Mouse (Mus musculus): Measurements from ENCODE around the gene Surf6.
"Not testable (repeated sequence)": the region's sequence is repeated elsewhere in the genome, so short reads cannot be mapped to it uniquely, and the experiment has no call there.

The Surf6 gene

DNA sequence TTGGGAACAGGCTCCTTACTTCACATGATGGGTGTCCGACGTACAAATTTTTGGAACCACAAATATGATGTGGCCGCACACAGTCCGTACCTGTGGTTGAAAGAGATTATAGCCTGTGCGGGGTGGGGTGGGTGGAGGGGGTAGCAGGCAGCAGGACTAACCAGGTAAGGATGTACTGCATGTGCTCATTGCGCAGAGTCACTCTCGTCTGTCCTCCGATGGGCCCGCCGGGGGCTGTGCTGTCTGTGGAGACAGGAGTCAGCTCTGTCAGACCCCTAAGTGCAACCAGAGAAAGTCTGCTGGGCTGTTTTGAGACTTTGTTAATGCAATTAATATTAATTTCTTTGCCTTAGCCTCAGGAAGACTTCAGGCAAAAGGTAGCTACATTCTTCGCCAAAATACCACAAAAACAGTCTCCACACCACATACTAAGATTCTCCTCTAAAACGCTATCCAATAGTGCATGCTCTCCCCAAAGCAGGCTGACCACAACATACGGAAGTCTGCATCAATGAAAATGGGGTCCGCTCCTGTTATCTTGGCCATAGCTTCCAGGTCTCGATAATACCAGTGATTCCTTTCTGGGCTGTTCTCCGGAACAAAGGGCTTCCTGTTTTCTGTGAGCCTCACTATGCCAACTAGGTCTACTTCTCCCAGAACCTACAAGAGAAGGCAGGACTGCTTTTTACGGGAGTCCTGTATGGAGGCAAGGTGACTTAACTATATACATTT, 10.9 kb upstream of the Surf6 start:
- DNase-seq (ENCODE audit: extremely low spot score) = no peak

DNA sequence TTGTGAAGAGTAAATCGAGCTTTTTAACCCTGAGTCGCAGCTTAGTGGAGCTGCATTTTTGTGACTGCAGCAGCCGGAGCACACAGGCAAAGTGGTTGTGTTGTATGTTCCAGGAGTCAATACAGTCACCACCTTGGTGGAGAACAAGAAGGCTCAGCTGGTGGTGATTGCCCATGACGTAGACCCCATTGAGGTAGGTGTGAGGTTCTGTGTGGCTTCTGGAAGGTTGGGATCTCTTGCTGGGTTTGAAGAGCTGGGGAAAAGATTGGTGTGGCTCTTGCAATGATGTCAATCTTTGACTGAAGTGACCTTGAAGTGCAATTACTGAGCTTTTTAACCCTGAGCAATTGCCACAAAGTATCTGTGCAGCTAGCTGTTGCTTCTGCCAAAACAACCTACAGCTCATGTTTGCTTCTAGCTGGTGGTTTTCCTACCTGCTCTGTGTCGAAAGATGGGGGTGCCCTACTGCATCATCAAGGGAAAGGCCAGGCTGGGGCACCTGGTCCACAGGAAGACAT, 9.6 kb upstream of the Surf6 start:
- no peak for DNase-seq (ENCODE audit: extremely low spot score)

DNA sequence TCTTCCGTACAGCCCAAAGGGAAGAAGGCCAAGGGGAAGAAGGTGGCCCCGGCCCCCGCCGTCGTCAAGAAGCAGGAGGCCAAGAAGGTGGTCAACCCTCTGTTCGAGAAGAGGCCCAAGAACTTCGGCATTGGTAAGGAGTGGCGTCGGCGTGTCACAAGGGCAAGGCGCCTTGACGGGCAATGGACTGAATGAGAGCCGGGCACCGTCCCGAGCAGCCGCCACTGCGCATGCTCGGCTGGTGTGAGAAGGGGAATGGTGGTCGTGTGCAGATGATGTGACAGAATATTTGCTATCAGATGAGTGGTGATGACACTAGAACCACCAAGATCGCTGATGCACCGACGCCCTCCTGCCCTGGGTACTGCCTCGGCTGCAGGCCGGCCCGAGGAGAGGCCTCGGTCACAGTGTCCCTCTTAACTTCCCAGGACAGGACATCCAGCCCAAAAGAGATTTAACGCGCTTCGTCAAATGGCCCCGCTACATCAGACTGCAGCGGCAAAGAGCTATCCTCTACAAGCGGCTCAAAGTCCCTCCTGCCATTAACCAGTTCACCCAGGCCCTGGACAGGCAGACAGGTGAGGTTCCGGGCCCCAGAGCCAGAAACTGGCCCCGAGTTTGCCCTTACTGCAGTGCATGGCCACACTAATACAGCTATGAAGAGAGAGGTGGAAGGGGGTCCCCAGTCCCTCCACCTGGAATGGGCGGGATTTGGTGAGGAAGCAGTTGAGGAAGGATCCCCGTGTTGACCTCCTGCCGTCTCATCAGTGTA, 8.5 kb upstream of the Surf6 start:
- DNase-seq (ENCODE audit: extremely low spot score) = no peak

DNA sequence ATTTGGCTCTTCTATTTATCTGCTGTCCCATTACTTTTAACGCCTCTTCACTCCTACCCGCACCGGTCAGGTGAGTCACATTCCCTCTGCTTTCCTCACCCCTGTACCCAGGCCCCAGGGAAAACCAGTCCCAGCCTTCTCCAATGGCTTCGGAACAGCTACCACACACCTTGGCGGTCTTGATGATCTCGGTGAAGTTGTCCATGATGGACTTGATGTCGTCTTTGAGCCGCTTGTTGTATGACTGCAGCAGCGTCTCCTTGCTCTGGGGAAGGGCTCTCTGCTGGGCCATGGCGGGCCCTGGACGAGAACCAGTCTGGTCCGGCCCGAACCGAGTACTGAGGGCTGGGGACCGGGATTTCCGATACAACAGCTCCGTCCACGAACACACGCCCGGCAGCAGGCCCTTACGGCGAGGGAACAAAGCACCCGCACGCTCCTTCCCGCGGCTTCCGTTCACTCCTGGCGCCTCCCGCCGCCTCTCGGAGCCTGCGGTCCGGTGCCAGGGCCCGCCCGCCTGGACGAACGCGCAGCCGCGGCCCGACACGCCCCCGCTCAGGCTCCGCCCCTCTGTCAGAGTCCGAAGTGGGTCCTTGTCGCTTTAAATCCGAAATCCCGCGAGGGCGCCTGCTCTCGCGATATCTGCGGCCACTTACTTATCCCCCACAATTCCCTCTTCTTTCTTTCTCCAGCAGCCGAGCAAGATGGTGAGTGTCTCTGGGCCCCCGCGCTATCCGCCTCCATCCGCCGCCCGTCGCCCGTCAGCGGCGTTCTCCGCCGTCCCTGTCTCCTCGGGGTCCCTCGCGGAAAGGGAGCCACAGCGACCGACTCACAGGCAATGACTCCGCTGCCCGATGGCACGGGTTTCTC, 7.7 kb upstream of the Surf6 start, which contains the start of the genes Med22 and Rpl7a:
Med22 (minus strand) TSS at position 554 of the 870 bp plus-strand sequence.
Rpl7a (plus strand) TSS at position 641 of the 870 bp plus-strand sequence.
- DNase-seq (ENCODE audit: extremely low spot score) = peak; percentile 98

DNA sequence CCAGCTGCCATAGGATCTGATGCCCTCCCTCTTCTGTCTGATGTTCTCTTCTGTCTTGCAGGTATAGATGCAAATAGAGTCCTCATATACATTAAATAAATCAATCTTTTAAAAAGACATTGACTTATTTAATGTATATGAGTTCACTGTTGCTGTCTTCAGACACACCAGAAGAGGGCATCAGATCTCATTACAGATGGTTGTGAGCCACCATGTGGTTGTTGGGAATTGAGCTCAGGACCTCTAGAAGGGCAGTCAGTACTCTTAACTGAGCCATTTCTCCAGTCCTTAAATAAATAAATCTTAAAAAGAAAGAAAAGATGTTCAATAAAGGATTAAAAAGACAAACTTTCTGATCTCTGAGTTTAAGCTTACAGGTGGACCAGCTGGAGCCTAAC, 6.7 kb upstream of the Surf6 start:
- DNase-seq (ENCODE audit: extremely low spot score) = no peak

DNA sequence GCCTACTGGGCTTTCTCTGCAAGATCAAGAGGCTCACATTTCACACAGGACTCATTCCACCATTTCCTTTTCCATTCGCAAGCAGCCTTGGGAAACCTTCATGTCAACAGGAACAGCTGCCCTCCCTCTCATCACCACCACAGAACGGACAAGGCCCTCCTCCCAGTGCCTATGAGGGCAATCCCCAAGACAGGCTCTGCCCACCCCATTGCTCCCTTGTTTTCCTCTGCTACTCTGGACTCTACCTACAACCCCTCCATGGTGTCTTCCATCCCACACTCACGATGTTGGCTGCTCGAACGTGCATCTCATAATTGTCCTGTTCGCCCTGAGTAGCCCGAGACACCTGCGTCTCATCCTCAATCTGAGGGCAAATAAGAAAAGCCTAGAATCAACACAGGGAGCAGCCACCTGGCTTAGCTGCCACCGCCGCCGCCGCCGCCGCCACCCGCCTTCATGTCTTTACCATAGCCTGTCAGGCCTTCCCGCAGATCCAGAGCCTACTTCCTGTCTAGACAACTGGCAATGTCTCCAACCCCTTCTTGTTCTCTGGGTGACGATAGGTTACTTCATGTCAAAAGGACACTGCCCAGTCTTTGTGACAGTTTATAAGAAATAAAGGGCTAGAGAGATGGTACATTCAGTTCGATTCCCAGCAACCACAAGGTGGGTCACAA, 6.2 kb upstream of the Surf6 start:
- DNase-seq (ENCODE audit: extremely low spot score) = no peak

DNA sequence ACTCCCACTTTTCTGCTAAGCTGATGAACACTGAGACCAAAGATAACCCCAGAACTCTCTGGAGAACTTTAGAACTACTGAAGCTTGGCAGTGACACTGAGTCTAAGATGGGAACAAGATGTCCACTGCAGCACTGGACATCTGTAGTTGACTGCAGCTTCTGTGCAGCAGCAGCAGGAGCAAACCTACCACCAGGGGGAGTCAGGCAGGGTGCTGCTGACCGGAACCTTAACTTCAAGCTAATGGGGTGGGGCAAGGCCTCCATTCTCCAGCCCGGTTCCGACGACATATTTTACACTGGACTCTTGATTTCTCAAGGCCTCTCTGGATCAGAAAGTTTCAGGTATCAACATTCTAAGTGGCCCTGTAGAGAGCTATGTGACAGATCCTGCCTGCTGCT, 4.4 kb upstream of the Surf6 start:
- no peak for DNase-seq (ENCODE audit: extremely low spot score)

DNA sequence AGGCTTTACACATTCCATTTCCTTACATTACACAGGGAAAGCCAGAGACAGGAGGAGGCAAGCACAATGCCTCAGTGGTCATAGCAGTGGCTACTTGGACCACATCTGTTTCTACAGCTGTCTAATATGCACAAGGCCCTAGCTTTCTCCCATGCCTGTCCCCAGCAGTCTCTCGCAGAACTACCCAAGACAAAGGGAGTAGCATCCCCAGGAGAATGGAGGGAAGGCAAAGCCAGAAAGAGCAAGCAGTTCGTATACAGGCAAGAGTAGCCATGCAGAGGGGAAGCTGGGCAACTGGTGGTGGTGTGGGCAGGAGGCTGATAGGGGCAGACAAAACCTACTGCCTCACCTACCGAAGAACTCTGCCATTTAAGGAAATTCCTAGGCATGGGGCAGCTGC, 3.8 kb upstream of the Surf6 start:
- no peak for DNase-seq (ENCODE audit: extremely low spot score)

DNA sequence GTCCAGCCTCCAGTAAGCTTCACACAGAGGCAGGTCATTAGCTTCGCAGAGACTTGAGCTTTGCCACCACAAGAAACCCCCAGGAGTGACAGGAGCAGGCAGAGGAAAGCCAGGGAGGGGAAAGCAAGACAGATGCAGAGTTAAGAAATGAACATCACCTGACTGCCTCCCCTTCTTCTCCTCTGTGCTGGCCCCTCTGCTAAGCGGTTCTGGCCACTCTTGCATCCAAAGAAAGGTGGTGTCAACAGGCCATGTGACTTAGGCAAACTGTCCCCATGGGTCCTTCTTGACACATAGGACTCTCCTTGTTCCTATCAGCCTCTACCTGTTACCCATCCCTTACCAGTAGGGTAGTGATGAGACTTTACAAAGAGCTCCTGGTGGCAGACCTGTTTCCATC, 3.3 kb upstream of the Surf6 start:
- no peak for DNase-seq (ENCODE audit: extremely low spot score)

DNA sequence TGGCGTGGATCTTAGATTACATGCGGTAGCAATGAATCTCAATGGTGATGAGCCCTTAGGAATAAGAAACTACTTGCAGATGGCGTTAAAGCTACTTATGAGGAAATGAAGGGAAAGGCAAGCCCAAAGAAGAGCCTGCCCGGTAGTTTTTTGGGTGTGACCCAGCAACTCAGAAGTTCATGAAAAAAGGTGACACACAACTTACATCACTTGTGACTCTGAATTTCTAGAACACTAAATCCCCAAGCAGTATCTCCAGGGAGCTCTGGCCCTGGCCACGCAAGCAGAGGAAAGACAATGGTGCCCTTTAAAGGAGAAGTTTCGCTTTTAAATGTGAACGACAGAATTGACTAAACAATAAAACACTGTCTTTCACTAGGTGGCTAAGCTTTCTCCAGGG, 632 bp upstream of the Surf6 start:
- no peak for DNase-seq (ENCODE audit: extremely low spot score)

DNA sequence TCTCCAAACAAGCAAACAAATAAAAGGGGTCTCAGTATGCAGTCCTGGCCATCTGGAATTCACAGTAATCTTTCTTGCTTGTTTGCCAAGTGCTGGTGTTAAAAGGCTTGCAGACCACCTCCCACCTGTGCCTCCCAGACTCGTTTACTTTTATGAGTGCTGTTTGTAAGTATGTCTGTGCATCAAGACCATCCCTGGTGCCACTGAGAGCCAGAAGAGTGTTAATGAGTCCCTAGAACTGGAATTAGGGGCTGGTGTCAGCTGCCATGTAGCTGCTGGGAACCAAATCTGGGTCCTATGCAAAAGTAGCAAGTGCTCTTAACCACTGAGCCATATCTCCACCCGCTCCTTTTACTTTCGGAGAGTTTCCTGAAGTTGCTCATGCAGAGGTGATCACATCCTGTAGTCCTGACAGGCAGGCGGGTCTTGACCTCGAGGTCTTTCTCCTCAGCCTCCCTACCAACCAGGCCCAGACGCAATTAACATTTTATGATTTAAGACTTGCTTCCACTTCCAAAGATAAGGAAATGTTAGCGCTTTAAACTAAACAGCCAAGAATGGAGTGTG, 762 bp downstream of the Surf6 start:
- DNase-seq (ENCODE audit: extremely low spot score) = no peak

DNA sequence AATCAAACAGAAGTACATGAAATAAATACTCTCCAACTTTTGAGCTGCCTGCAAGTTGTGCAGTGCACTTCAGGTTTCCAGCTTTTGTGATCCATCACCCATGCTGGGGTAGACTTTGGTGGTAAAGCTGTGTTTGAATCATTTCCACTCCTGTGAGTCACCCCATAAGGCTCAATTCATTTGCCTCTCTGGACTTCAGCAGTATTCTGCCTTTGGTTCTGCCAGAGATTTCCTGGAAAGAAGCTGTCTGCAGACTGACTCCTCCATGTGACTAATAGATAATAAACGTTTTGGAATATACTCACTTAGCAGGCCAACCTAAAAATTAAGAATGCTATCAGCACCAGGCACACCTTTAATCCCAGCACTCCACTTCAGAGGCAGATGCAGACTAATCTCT, 1.9 kb downstream of the Surf6 start:
- DNase-seq (ENCODE audit: extremely low spot score) = no peak

DNA sequence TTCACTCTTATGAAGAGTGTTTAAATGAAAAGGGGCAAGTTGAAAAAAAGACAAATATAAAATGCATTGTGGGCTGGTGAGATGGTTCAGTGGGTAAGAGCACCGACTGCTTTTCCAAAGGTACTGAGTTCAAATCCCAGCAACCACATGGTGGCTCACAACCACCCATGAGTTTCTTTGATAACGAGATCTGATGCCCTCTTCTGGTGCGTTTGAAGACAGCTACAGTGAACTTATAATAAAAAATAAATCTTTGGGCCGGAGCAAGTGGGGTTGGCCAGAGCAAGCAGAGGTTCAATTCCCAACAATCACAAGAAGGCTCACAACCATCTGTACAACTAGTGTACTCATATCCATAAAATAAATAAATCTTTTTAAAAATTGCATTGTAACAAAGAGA, 6.8 kb downstream of the Surf6 start:
- no peak for DNase-seq (ENCODE audit: extremely low spot score)

DNA sequence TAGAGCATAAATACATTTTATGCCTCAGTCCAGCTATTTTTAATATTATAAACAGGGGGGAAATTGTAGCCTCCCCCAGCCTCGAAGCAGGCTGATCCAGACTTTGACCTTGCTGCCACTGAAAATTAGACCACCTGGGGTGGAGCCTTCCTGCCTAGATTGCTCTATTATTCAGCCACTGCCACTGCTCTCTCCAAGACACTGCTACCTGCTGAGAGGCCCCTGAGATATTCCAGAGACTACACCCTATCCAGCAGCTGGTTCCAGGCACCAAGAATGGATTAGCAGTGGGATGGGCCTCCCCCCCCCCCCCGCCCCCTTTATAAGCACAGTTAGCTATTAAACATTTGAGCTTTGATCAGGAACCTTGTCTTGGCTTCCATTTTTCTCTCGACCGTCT, 16.5 kb downstream of the Surf6 start:
- DNase-seq (ENCODE audit: extremely low spot score) = not testable (repeated sequence)

DNA sequence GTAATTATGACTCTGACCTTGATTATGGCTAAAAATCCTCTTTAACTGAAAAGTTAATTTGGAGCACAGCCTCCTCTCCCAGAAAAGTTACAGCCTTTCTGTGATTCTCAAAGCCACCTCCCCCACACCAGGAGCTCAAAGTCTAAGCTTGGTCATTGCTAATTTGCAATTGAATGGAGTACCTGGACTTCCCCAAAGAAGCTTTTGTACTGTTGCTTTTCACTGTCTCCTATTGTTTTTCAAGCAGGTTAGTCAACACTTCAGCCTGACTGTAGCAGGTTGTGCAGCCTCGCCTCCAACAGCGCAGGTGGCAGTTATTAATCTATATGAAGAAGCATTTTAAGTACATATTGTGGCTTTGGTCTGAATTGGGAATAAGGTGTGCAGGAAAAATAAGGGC, 17.1 kb downstream of the Surf6 start:
- DNase-seq (ENCODE audit: extremely low spot score) = not testable (repeated sequence)

DNA sequence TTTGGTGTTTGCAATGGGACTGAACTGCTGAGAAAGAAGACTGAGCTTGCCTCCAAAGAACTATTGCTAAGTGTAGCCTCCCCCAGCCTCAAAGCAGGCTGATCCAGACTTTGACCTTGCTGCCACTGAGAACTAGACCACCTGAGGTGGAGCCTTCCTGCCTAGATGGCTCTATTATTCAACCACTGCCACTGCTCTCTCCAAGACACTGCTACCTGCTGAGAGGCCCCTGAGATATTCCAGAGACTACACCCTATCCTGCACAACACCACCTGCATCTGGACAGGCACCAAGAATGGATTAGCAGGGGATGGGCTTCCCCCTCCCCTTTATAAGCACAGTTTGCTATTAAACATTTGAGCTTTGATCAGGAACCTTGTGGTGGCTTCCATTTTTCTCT, 24.1 kb downstream of the Surf6 start:
- DNase-seq (ENCODE audit: extremely low spot score) = no peak

DNA sequence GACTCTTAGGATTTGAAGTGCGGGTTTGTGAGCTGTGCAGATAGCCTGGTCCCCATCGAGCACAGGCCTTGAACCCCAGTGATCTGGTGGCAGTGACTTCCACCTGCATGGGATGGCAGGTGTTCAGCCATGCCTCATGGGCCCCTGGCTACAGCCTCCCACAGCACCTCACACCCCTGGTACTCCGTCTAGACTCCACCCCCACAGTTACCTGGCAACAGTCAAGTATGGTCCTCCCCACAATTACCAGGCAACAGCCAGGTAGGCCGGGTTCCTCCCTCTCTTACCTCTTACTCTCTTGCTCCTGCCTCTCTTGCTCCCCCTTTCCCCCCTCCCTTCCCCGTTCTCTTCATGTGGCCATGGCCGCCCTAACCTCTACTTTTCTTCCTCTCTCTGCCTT, 32.0 kb downstream of the Surf6 start:
- no peak for DNase-seq (ENCODE audit: extremely low spot score)

DNA sequence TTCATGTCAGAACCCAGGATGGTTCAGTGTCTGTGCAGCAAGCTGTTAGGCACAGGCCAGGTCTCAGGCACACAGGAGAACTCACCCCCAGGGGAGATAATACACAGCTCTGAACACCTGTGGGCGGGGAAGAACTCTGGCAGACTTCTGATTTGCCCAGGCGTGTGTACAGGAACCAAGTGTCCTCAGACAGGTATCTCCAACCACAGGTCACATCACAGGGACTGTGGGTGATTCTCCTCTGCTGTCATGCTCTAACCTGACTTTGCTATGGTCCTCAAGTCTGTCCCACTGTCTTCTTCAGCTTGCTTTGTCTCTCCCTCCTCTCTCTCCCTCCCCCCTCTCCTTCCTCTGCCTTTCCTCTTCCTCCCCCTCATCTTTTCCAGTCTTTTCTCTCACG, 37.8 kb downstream of the Surf6 start, which contains the start of gene Abo:
Abo (minus strand) TSS at position 101 of the 400 bp plus-strand sequence.
- DNase-seq (ENCODE audit: extremely low spot score) = no peak

DNA sequence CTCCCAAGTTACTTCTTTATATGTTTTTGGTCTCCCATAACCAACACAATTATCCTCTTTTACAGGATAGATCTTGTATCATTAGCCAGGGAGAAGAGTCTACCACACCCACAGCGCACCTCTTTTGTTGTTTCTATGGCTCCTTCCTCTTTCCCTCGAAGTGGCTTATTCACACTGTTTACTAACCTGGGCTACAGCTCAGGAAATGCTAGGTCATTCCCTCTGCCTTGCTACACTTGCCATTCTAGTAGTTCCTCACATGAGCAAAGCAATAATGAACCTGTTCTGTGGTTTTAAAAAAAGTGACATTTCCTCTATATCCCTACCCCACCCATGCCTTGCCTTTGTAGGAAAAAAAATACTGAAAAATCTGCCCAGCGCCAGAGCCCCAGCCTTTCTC, 39.8 kb downstream of the Surf6 start:
- DNase-seq (ENCODE audit: extremely low spot score) = no peak

DNA sequence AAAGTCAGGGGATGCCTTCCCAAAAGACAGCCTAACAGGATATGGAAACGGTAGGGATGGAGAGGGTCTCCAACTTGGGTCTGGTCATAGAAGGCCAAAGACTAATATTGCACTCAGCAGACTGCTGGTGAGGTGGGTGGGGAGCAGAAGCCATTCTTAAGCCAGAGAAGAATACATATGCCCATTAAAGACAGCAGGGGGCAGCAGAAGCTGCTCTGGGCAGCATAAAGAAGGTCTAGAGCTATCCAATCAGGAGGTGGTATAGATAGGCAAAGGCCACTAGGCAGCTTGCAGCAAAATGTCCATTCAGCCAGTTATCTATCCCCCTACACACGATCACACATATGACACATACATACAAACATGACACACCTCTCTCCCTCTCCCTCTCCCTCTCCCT, 55.0 kb downstream of the Surf6 start:
- DNase-seq (ENCODE audit: extremely low spot score) = no peak

Data from embryo, embryonic 9.5 days (tissue).